Mouse (Mus musculus) ovary, adult 2 months (tissue): ENCODE results near the gene Speer4e. TPM values are rescaled to one million over a fixed set of nuclear protein-coding genes. Genes with fewer than 3 reads are reported as not detected.

ENCODE experiments used
- polyA plus RNA-seq: library from polyadenylated mRNA; depleted of rRNA; stranded (reverse); fragments of >200 nt; gene quantifications from 2 replicates; pipeline ENCODE4 v1.2.3, GENCODE M21; 2012; rRNA removed

Gene Speer4e
- polyA plus RNA-seq: not detected in 2 replicates

GRCm38 (mm10) chr5:14938329-14938728 lies at the start of gene Speer4e:
Speer4e (minus strand) TSS chr5:14938429.

GRCm38 (mm10) chr5:14978835-14979234 lies 40.6 kb upstream of the Speer4e start, which contains the start of gene Gm10354:
Gm10354 (minus strand) TSS chr5:14978935.

GRCm38 (mm10) chr5:14914799-14915198 lies 23.4 kb downstream of the Speer4e start, which contains the start of gene Gm9758:
Gm9758 (minus strand) TSS chr5:14914899.

Other genes starting within 250 kb of the Speer4e start
- gene Gm9758, start 23.5 kb downstream of the Speer4e start, polyA plus RNA-seq: not detected in 2 replicates
- gene Gm10354, start 40.5 kb upstream of the Speer4e start, polyA plus RNA-seq: not detected in 2 replicates
- gene Gm17019, start 94.6 kb upstream of the Speer4e start, polyA plus RNA-seq: not detected in 2 replicates